Mouse (Mus musculus): ENCODE results near the gene Omp.
"Not testable (repeated sequence)": the region's sequence is repeated elsewhere in the genome, so short reads cannot be mapped to it uniquely, and the experiment has no call there.

Gene Omp

GRCm38 (mm10) chr7:98145402-98145801, at the start of gene Omp:
Omp (minus strand) TSS chr7:98145502.
- no peak for DNase-seq (ENCODE audit: low spot score)

GRCm38 (mm10) chr7:98194026-98194792, 48.9 kb upstream of the Omp start:
- no peak for DNase-seq (ENCODE audit: low spot score)

- no peak for DNase-seq (ENCODE audit: low spot score)
These were observed 48.3 kb upstream of the Omp start for GRCm38 (mm10) chr7:98193515-98194025.

GRCm38 (mm10) chr7:98191571-98192250, 46.4 kb upstream of the Omp start:
- no peak for DNase-seq (ENCODE audit: low spot score)

- DNase-seq (ENCODE audit: low spot score): no peak
These were observed 45.3 kb upstream of the Omp start for GRCm38 (mm10) chr7:98190578-98190977.

- DNase-seq (ENCODE audit: low spot score): no peak
These were observed 44.4 kb upstream of the Omp start for GRCm38 (mm10) chr7:98189745-98190144.

GRCm38 (mm10) chr7:98188680-98189079, 43.4 kb upstream of the Omp start:
- DNase-seq (ENCODE audit: low spot score): no peak

GRCm38 (mm10) chr7:98188238-98188637, 42.9 kb upstream of the Omp start:
- DNase-seq (ENCODE audit: low spot score): no peak

- DNase-seq (ENCODE audit: low spot score): not testable (repeated sequence)
These were observed 42.0 kb upstream of the Omp start for GRCm38 (mm10) chr7:98187332-98187731.

GRCm38 (mm10) chr7:98186637-98187036, 41.3 kb upstream of the Omp start:
- DNase-seq (ENCODE audit: low spot score): no peak

GRCm38 (mm10) chr7:98185326-98185725, 40.0 kb upstream of the Omp start:
- no peak for DNase-seq (ENCODE audit: low spot score)

GRCm38 (mm10) chr7:98178560-98179231, 33.4 kb upstream of the Omp start:
- DNase-seq (ENCODE audit: low spot score): no peak

- no peak for DNase-seq (ENCODE audit: low spot score)
These were observed 32.7 kb upstream of the Omp start, which contains the start of gene Capn5 for GRCm38 (mm10) chr7:98177929-98178559. Capn5 (minus strand) TSS chr7:98178274.

- DNase-seq (ENCODE audit: low spot score): no peak
These were observed 32.2 kb upstream of the Omp start for GRCm38 (mm10) chr7:98177566-98177928.

- DNase-seq (ENCODE audit: low spot score): no peak
These were observed 31.8 kb upstream of the Omp start for GRCm38 (mm10) chr7:98177071-98177485.

GRCm38 (mm10) chr7:98176322-98177070, 31.2 kb upstream of the Omp start:
- no peak for DNase-seq (ENCODE audit: low spot score)

- no peak for DNase-seq (ENCODE audit: low spot score)
These were observed 29.8 kb upstream of the Omp start for GRCm38 (mm10) chr7:98174883-98175755.

- no peak for DNase-seq (ENCODE audit: low spot score)
These were observed 28.1 kb upstream of the Omp start for GRCm38 (mm10) chr7:98173408-98173807.

GRCm38 (mm10) chr7:98172661-98173060, 27.4 kb upstream of the Omp start:
- no peak for DNase-seq (ENCODE audit: low spot score)

All from ovary, postnatal 14 days (tissue).